Mouse (Mus musculus): ENCODE results near the gene Snrnp35. TPM values are rescaled to one million over a fixed set of nuclear protein-coding genes. Genes with fewer than 3 reads are reported as not detected.

The Snrnp35 gene
- total and polyA plus RNA-seq, 3 experiments: 10.1 to 26.6 (median 10.2) TPM

- Histone ChIP-seq H3K27me3 (ENCODE audit: insufficient read depth, low read length) (peaks cover 5% of the 10 kb centered on the region; the same call in 1 of the 2 replicates), H3K9me3 (replicated peaks) (no peaks in the 10 kb centered on the region), H3K36me3 (replicated peaks) (peaks cover 35% of the 10 kb centered on the region), H3K4me1 (ENCODE audit: insufficient read depth, low read depth, low read length) (peaks cover 48% of the 10 kb centered on the region), H3K4me3 (ENCODE audit: low read depth, low read length) (peak within 1 kb of the TSS; percentile 90)
- TF ChIP-seq TAL1 (conservative IDR thresholded peaks at IDR 0.05; ENCODE audit: low read depth, low read length): no peak
- no peak for TF ChIP-seq POLR2AphosphoS5 (IDR thresholded peaks at IDR 0.05; ENCODE audit: insufficient replicate concordance, low read depth, low read length)
- TF ChIP-seq GATA2 (IDR thresholded peaks at IDR 0.05; ENCODE audit: borderline replicate concordance, low read depth, low read length): no peak
- TF ChIP-seq GATA1 (IDR thresholded peaks at IDR 0.05; ENCODE audit: borderline replicate concordance, low read length): no peak
- TF ChIP-seq CTCF (IDR thresholded peaks at IDR 0.05; ENCODE audit: low read depth, low read length): no peak
- ATAC-seq (ENCODE audit: extremely low read depth, insufficient number of reproducible peaks, low FRiP score, poor library complexity, severe bottlenecking) (peak; percentile 73), DNase-seq (ENCODE audit: low spot score) (peak; percentile 99)
These were observed 57.5 kb downstream of the Snrnp35 start, which contains the start of gene Tmed2 for GRCm38 (mm10) chr5:124540383-124540786. Tmed2 (plus strand) TSS chr5:124540695.

Other genes starting within 250 kb of the Snrnp35 start
- gene Pitpnm2, start 233.4 kb upstream of the Snrnp35 start, total RNA-seq (2014; fragmentation: Nextera tagmentation): 35.6 and 37.6 TPM in 2 replicates
- gene Pitpnm2, start 233.4 kb upstream of the Snrnp35 start, total RNA-seq (2017): 9.0 and 9.2 TPM in 2 replicates
- 24.1 and 25.2 TPM in 2 replicates for gene Pitpnm2, start 233.4 kb upstream of the Snrnp35 start, polyA plus RNA-seq (2012)
- gene Mphosph9, start 155.2 kb upstream of the Snrnp35 start, total RNA-seq (2014; fragmentation: Nextera tagmentation): 16.8 and 24.2 TPM in 2 replicates
- 22.8 and 23.2 TPM in 2 replicates for gene Mphosph9, start 155.2 kb upstream of the Snrnp35 start, total RNA-seq (2017)
- 2.0 and 2.4 TPM in 2 replicates for gene Mphosph9, start 155.2 kb upstream of the Snrnp35 start, polyA plus RNA-seq (2012)
- gene 2810006K23Rik, start 155.0 kb upstream of the Snrnp35 start, total RNA-seq (2014; fragmentation: Nextera tagmentation): 26.8 and 29.5 TPM in 2 replicates
- gene 2810006K23Rik, start 155.0 kb upstream of the Snrnp35 start, total RNA-seq (2017): 18.9 and 19.8 TPM in 2 replicates
- gene 2810006K23Rik, start 155.0 kb upstream of the Snrnp35 start, polyA plus RNA-seq (2012): 5.9 and 7.7 TPM in 2 replicates
- 183 and 193 TPM in 2 replicates for gene Cdk2ap1, start 120.1 kb upstream of the Snrnp35 start, total RNA-seq (2014; fragmentation: Nextera tagmentation)
- 150 and 200 TPM in 2 replicates for gene Cdk2ap1, start 120.1 kb upstream of the Snrnp35 start, total RNA-seq (2017)
- gene Cdk2ap1, start 120.1 kb upstream of the Snrnp35 start, polyA plus RNA-seq (2012): 145 and 163 TPM in 2 replicates
- 260 and 302 TPM in 2 replicates for gene Sbno1, start 57.1 kb upstream of the Snrnp35 start, total RNA-seq (2014; fragmentation: Nextera tagmentation)
- 181 and 221 TPM in 2 replicates for gene Sbno1, start 57.1 kb upstream of the Snrnp35 start, total RNA-seq (2017)
- gene Sbno1, start 57.1 kb upstream of the Snrnp35 start, polyA plus RNA-seq (2012): 23.1 and 29.5 TPM in 2 replicates
- 504 and 585 TPM in 2 replicates for gene Kmt5a, start 43.2 kb upstream of the Snrnp35 start, total RNA-seq (2014; fragmentation: Nextera tagmentation)
- gene Kmt5a, start 43.2 kb upstream of the Snrnp35 start, total RNA-seq (2017): 85.1 and 91.8 TPM in 2 replicates
- gene Kmt5a, start 43.2 kb upstream of the Snrnp35 start, polyA plus RNA-seq (2012): 293 and 320 TPM in 2 replicates
- 7.8 and 10.5 TPM in 2 replicates for gene Rilpl2, start 4.8 kb upstream of the Snrnp35 start, total RNA-seq (2014; fragmentation: Nextera tagmentation)
- 17.3 and 21.4 TPM in 2 replicates for gene Rilpl2, start 4.8 kb upstream of the Snrnp35 start, total RNA-seq (2017)
- 28.3 and 30.3 TPM in 2 replicates for gene Rilpl2, start 4.8 kb upstream of the Snrnp35 start, polyA plus RNA-seq (2012)
- gene Rilpl1, start 48.3 kb downstream of the Snrnp35 start, total RNA-seq (2014; fragmentation: Nextera tagmentation): 0.38 TPM in 1 of 2 replicates, not detected in the other
- gene Rilpl1, start 48.3 kb downstream of the Snrnp35 start, total RNA-seq (2017): 0.98 and 0.99 TPM in 2 replicates
- gene Rilpl1, start 48.3 kb downstream of the Snrnp35 start, polyA plus RNA-seq (2012): 0.41 and 0.52 TPM in 2 replicates
- 548 and 656 TPM in 2 replicates for gene Tmed2, start 57.6 kb downstream of the Snrnp35 start, total RNA-seq (2014; fragmentation: Nextera tagmentation)
- 369 and 478 TPM in 2 replicates for gene Tmed2, start 57.6 kb downstream of the Snrnp35 start, total RNA-seq (2017)
- 114 and 167 TPM in 2 replicates for gene Tmed2, start 57.6 kb downstream of the Snrnp35 start, polyA plus RNA-seq (2012)
- 25.6 and 26.0 TPM in 2 replicates for gene Ddx55, start 69.7 kb downstream of the Snrnp35 start, total RNA-seq (2014; fragmentation: Nextera tagmentation)
- gene Ddx55, start 69.7 kb downstream of the Snrnp35 start, total RNA-seq (2017): 21.7 and 21.8 TPM in 2 replicates
- 17.5 and 23.1 TPM in 2 replicates for gene Ddx55, start 69.7 kb downstream of the Snrnp35 start, polyA plus RNA-seq (2012)
- 43.9 and 72.5 TPM in 2 replicates for gene Eif2b1, start 96.0 kb downstream of the Snrnp35 start, total RNA-seq (2014; fragmentation: Nextera tagmentation)
- 46.8 and 50.9 TPM in 2 replicates for gene Eif2b1, start 96.0 kb downstream of the Snrnp35 start, total RNA-seq (2017)
- 10.3 and 12.0 TPM in 2 replicates for gene Eif2b1, start 96.0 kb downstream of the Snrnp35 start, polyA plus RNA-seq (2012)
- 88.9 and 122 TPM in 2 replicates for gene Gtf2h3, start 96.0 kb downstream of the Snrnp35 start, total RNA-seq (2014; fragmentation: Nextera tagmentation)
- 64.6 and 78.6 TPM in 2 replicates for gene Gtf2h3, start 96.0 kb downstream of the Snrnp35 start, total RNA-seq (2017)
- gene Gtf2h3, start 96.0 kb downstream of the Snrnp35 start, polyA plus RNA-seq (2012): 4.1 and 8.2 TPM in 2 replicates
- gene Atp6v0a2, start 145.4 kb downstream of the Snrnp35 start, total RNA-seq (2014; fragmentation: Nextera tagmentation): 22.2 and 23.9 TPM in 2 replicates
- 21.1 and 22.2 TPM in 2 replicates for gene Atp6v0a2, start 145.4 kb downstream of the Snrnp35 start, total RNA-seq (2017)
- 7.5 and 7.8 TPM in 2 replicates for gene Atp6v0a2, start 145.4 kb downstream of the Snrnp35 start, polyA plus RNA-seq (2012)
- gene Dnah10, start 242.0 kb downstream of the Snrnp35 start, total RNA-seq (2014; fragmentation: Nextera tagmentation): not detected in 2 replicates
- gene Dnah10, start 242.0 kb downstream of the Snrnp35 start, total RNA-seq (2017): 0.22 and 0.29 TPM in 2 replicates
- not detected in 2 replicates for gene Dnah10, start 242.0 kb downstream of the Snrnp35 start, polyA plus RNA-seq (2012)

Data from G1E (cell line).